Comparison of ENCODE assay signal across 8 mouse cellular contexts in the genomic region with DNA sequence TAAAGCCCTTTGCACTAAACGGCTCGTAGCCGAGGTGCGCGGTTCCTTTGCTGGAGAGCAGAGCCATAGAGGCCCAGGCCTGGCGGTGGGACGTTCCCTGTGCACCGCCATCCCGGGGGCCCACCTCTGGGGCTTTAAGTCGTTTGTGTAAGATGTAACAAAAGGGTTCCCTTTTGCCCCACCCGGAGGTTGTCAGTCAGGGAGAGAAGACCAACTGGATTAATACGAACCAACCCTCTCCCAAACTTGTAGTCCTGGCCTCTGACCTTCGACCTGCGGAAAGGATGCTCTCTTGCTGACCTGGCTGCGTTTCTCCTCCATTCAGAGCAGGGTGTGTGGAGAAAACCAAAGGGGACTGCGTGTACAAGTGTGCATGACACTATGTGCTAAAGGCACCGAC. TPM values are rescaled to one million over a fixed set of nuclear protein-coding genes. Genes with fewer than 3 reads are reported as not detected.
DNase-seq lines count a peak whose midpoint lies in the region; ATAC-seq and TF ChIP-seq lines count a peak whose summit lies in the region.

No protein-coding gene starts in this region.

- no peak for ATAC-seq in lung, embryonic 14.5 days (ENCODE audit: insufficient read depth)
- ATAC-seq in hindbrain, embryonic 16.5 days = no peak
- ATAC-seq in neural tube, embryonic 12.5 days (ENCODE audit: low FRiP score, low read depth) = no peak

- no peaks in the 10 kb centered on the region for H3K9me3 ChIP-seq in lung, embryonic 14.5 days (ENCODE audit: low read depth, low read length)
- no peaks in the 10 kb centered on the region for H3K9me3 ChIP-seq in hindbrain, embryonic 16.5 days (ENCODE audit: control insufficient read depth, low read length)
- H3K9me3 ChIP-seq in neural tube, embryonic 12.5 days = no peaks in the 10 kb centered on the region

- no peak for DNase-seq in lung, embryonic 14.5 days
- no peak for DNase-seq in lung, postnatal 25 days (ENCODE audit: low spot score)
- peak; percentile 46 to 51 for DNase-seq in cerebellum, postnatal 25 days
- DNase-seq in T-cell, adult 2 months (ENCODE audit: low spot score) = no peak
- DNase-seq in spleen, adult 12 weeks (ENCODE audit: low spot score) = no peak
- no peak for DNase-seq in embryo, embryonic 10.5 days (ENCODE audit: low spot score)

- peaks cover 20% of the 10 kb centered on the region; the same call in 1 of the 2 replicates for H3K4me1 ChIP-seq in lung, embryonic 14.5 days (ENCODE audit: insufficient read depth)
- H3K4me1 ChIP-seq in hindbrain, embryonic 16.5 days (ENCODE audit: control insufficient read depth, insufficient read depth, low read depth, low read length) = peaks cover 31% of the 10 kb centered on the region
- peaks cover 32% of the 10 kb centered on the region for H3K4me1 ChIP-seq in neural tube, embryonic 12.5 days

- H3K27ac ChIP-seq in lung, embryonic 14.5 days (ENCODE audit: low read depth) = no peak overlapping the region
- no peak overlapping the region for H3K27ac ChIP-seq in hindbrain, embryonic 16.5 days (ENCODE audit: low read depth, low read length)
- H3K27ac ChIP-seq in neural tube, embryonic 12.5 days = no peak overlapping the region

- TF ChIP-seq CTCF in lung, embryonic 14.5 days (IDR thresholded peaks at IDR 0.05; ENCODE audit: low read depth) = no peak

- H3K4me2 ChIP-seq in lung, embryonic 14.5 days = peak overlapping the region; percentile 61
- H3K4me2 ChIP-seq in hindbrain, embryonic 16.5 days (ENCODE audit: low read length) = peak overlapping the region; percentile 62
- peak overlapping the region; percentile 51 for H3K4me2 ChIP-seq in neural tube, embryonic 12.5 days (replicated peaks)

- 1% methylated on average over 17 of the region's 17 CpGs for WGBS in lung, embryonic 14.5 days
- WGBS in hindbrain, embryonic 16.5 days = 2% methylated on average over 17 of the region's 17 CpGs
- under 1% methylated on average over 17 of the region's 17 CpGs for WGBS in neural tube, embryonic 12.5 days

- H3K4me3 ChIP-seq in lung, embryonic 14.5 days (ENCODE audit: low read depth, low read length) = peak overlapping the region; percentile 31
- peak overlapping the region; percentile 29 for H3K4me3 ChIP-seq in hindbrain, embryonic 16.5 days (ENCODE audit: low read length)
- H3K4me3 ChIP-seq in neural tube, embryonic 12.5 days = no peak overlapping the region

- no peaks in the 10 kb centered on the region for H3K36me3 ChIP-seq in lung, embryonic 14.5 days (ENCODE audit: insufficient read depth)
- H3K36me3 ChIP-seq in hindbrain, embryonic 16.5 days (ENCODE audit: control insufficient read depth, insufficient read depth, low read length) = no peaks in the 10 kb centered on the region
- no peaks in the 10 kb centered on the region for H3K36me3 ChIP-seq in neural tube, embryonic 12.5 days

- no peak overlapping the region for H3K9ac ChIP-seq in lung, embryonic 14.5 days
- H3K9ac ChIP-seq in hindbrain, embryonic 16.5 days (ENCODE audit: low read depth, low read length) = peak overlapping the region; percentile 54
- peak overlapping the region; percentile 18; the same call in 1 of the 2 replicates for H3K9ac ChIP-seq in neural tube, embryonic 12.5 days

- peaks cover 65% of the 10 kb centered on the region for H3K27me3 ChIP-seq in lung, embryonic 14.5 days (ENCODE audit: insufficient read depth, low read length)
- H3K27me3 ChIP-seq in hindbrain, embryonic 16.5 days (replicated peaks; ENCODE audit: control insufficient read depth, insufficient read depth, low read length) = peaks cover 43% of the 10 kb centered on the region
- peaks cover 97% of the 10 kb centered on the region for H3K27me3 ChIP-seq in neural tube, embryonic 12.5 days (replicated peaks)

RNA-seq across cellular contexts. Expression of gene Kazald1, which starts 5.7 kb away (rescaled TPM):
- 1.5 and 2.4 TPM in 2 replicates for polyA plus RNA-seq in lung, embryonic 14.5 days (2014; fragmentation: Nextera tagmentation; extraction: Ambion mirVana)
- polyA plus RNA-seq in hindbrain, embryonic 16.5 days (2015; fragmentation: Nextera tagmentation; extraction: Ambion mirVana) = 4.0 and 5.5 TPM in 2 replicates
- 0.46 and 0.57 TPM in 2 replicates for polyA plus RNA-seq in neural tube, embryonic 12.5 days (2016; fragmentation: Nextera tagmentation; extraction: Ambion mirVana)

RNA-seq across cellular contexts. Expression of gene Sfxn3, which starts 33.4 kb away (rescaled TPM):
- 18.3 and 19.6 TPM in 2 replicates for polyA plus RNA-seq in lung, embryonic 14.5 days (2014; fragmentation: Nextera tagmentation; extraction: Ambion mirVana)
- 76.8 and 85.4 TPM in 2 replicates for polyA plus RNA-seq in hindbrain, embryonic 16.5 days (2015; fragmentation: Nextera tagmentation; extraction: Ambion mirVana)
- 38.3 and 41.2 TPM in 2 replicates for polyA plus RNA-seq in neural tube, embryonic 12.5 days (2016; fragmentation: Nextera tagmentation; extraction: Ambion mirVana)

RNA-seq across cellular contexts. Expression of gene Pdzd7, which starts 35.2 kb away (rescaled TPM):
- polyA plus RNA-seq in lung, embryonic 14.5 days (2014; fragmentation: Nextera tagmentation; extraction: Ambion mirVana) = 0.39 TPM in 2 replicates
- 3.0 and 3.2 TPM in 2 replicates for polyA plus RNA-seq in hindbrain, embryonic 16.5 days (2015; fragmentation: Nextera tagmentation; extraction: Ambion mirVana)
- polyA plus RNA-seq in neural tube, embryonic 12.5 days (2016; fragmentation: Nextera tagmentation; extraction: Ambion mirVana) = 0.63 and 0.72 TPM in 2 replicates

Comparison
In these comparisons a context has a peak if more than half of its experiments do, and no peak if none do; other contexts are left out.
1. DNase-seq: peak in cerebellum, postnatal 25 days (2 of 2); none in lung, embryonic 14.5 days (single experiment), lung, postnatal 25 days (single experiment), T-cell, adult 2 months (single experiment), spleen, adult 12 weeks (single experiment) and embryo, embryonic 10.5 days (single experiment).
2. Peak in every context shown above with its lines, with median percentiles within 50 percentile points of each other: H3K4me2 ChIP-seq.